Mouse (Mus musculus): ENCODE results near the gene Pik3ap1.

GRCm38 (mm10) chr19:41346099-41346850 is 38.6 kb downstream of the Pik3ap1 start:
- no peak for TF ChIP-seq POLR2A (IDR thresholded peaks at IDR 0.05; ENCODE audit: insufficient read depth, low read length)
- no peak for TF ChIP-seq CTCF (IDR thresholded peaks at IDR 0.05; ENCODE audit: low read depth, low read length)
- TF ChIP-seq EP300 (IDR thresholded peaks at IDR 0.05; ENCODE audit: insufficient read depth, low read depth, low read length) = no peak

All from ES-Bruce4 (cell line).